8 mouse cellular contexts compared by ENCODE assay signal in genomic region chr2:126875516-126875835, GRCm38 (mm10). TPM values are rescaled to one million over a fixed set of nuclear protein-coding genes. Genes with fewer than 3 reads are reported as not detected.
DNase-seq lines count a peak whose midpoint lies in the region; ATAC-seq lines count a peak whose summit lies in the region.

No protein-coding gene starts in this region.

- peak overlapping the region; percentile 80 for H3K4me3 ChIP-seq in intestine, embryonic 14.5 days (ENCODE audit: low read depth, low read length)
- H3K4me3 ChIP-seq in limb, embryonic 15.5 days = peak overlapping the region; percentile 84

- H3K36me3 ChIP-seq in intestine, embryonic 14.5 days (ENCODE audit: control insufficient read depth, insufficient read depth, low read length) = no peaks in the 10 kb centered on the region
- H3K36me3 ChIP-seq in limb, embryonic 15.5 days = no peaks in the 10 kb centered on the region

- peak overlapping the region; percentile 90 for H3K9ac ChIP-seq in intestine, embryonic 14.5 days (ENCODE audit: low read length)
- H3K9ac ChIP-seq in limb, embryonic 15.5 days = peak overlapping the region; percentile 82

- DNase-seq in 416B (ENCODE audit: low read depth) = peak; percentile 68
- DNase-seq in cerebellum, adult 18-20 months = peak; percentile 45 to 53
- DNase-seq in intestine, embryonic 14.5 days (ENCODE audit: low spot score) = peak; percentile 85
- no peak for DNase-seq in c-Kit-positive CD71-positive TER-119-positive erythroid progenitor cells, embryonic 14.5 days (ENCODE audit: low spot score)

- H3K4me1 ChIP-seq in intestine, embryonic 14.5 days (replicated peaks; ENCODE audit: control insufficient read depth, insufficient read depth, low read length) = peaks cover 6% of the 10 kb centered on the region; the same call in 1 of the 2 replicates
- peaks cover 7% of the 10 kb centered on the region for H3K4me1 ChIP-seq in limb, embryonic 15.5 days

- peak overlapping the region; percentile 68 for H3K4me2 ChIP-seq in intestine, embryonic 14.5 days (ENCODE audit: low read length)
- peak overlapping the region; percentile 62 for H3K4me2 ChIP-seq in limb, embryonic 15.5 days

- no peaks in the 10 kb centered on the region for H3K9me3 ChIP-seq in intestine, embryonic 14.5 days (ENCODE audit: control insufficient read depth, low read length)
- no peaks in the 10 kb centered on the region for H3K9me3 ChIP-seq in limb, embryonic 15.5 days

- no peaks in the 10 kb centered on the region for H3K27me3 ChIP-seq in intestine, embryonic 14.5 days (replicated peaks; ENCODE audit: control insufficient read depth, insufficient read depth, low read length)
- no peaks in the 10 kb centered on the region for H3K27me3 ChIP-seq in limb, embryonic 15.5 days

- ATAC-seq in CD4-positive, CD25-positive, alpha-beta regulatory T cell, adult 4 months = peak; percentile 20
- peak; percentile 61 for ATAC-seq in frontal cortex, adult (ENCODE audit: low TSS enrichment)
- peak; percentile 50 for ATAC-seq in intestine, embryonic 14.5 days (replicated peaks; ENCODE audit: low FRiP score, low TSS enrichment, low read depth)
- ATAC-seq in limb, embryonic 15.5 days (ENCODE audit: insufficient number of reproducible peaks, low FRiP score, low TSS enrichment, low read depth) = no peak
- peak; percentile 33 for ATAC-seq in monocyte, adult 5-6 weeks (replicated peaks; ENCODE audit: insufficient number of reproducible peaks, low FRiP score, low TSS enrichment, poor library complexity, severe bottlenecking)

- WGBS in intestine, embryonic 14.5 days = under 1% methylated on average over 18 of the region's 18 CpGs
- WGBS in limb, embryonic 15.5 days = 0% methylated on average over 18 of the region's 18 CpGs

- peak overlapping the region; percentile 98 for H3K27ac ChIP-seq in intestine, embryonic 14.5 days (ENCODE audit: low read depth)
- peak overlapping the region; percentile 99 for H3K27ac ChIP-seq in limb, embryonic 15.5 days

RNA-seq across cellular contexts. Expression of gene Trpm7, which starts 0.6 kb away (rescaled TPM):
- 10 to 100 TPM; 50.9 to 58.6 TPM for polyA plus RNA-seq in CD4-positive, CD25-positive, alpha-beta regulatory T cell, adult 4 months (2017; shearing (Covaris generic))
- 43.7 and 49.6 TPM in 2 replicates for polyA plus RNA-seq in intestine, embryonic 14.5 days (2014; fragmentation: Nextera tagmentation; extraction: Ambion mirVana)
- polyA plus RNA-seq in limb, embryonic 15.5 days (2015; fragmentation: Nextera tagmentation; extraction: Ambion mirVana) = 45.6 and 53.1 TPM in 2 replicates
- 57.2 to 80.3 TPM (median 67.0 TPM) in 3 replicates for total RNA-seq in monocyte, adult 5-6 weeks (2017)

RNA-seq across cellular contexts. Expression of gene Sppl2a, which starts 57.6 kb away (rescaled TPM):
- 10 to 100 TPM; 65.7 to 69.5 TPM for polyA plus RNA-seq in CD4-positive, CD25-positive, alpha-beta regulatory T cell, adult 4 months (2017; shearing (Covaris generic))
- polyA plus RNA-seq in intestine, embryonic 14.5 days (2014; fragmentation: Nextera tagmentation; extraction: Ambion mirVana) = 45.8 and 53.0 TPM in 2 replicates
- 56.7 and 62.7 TPM in 2 replicates for polyA plus RNA-seq in limb, embryonic 15.5 days (2015; fragmentation: Nextera tagmentation; extraction: Ambion mirVana)
- 121 to 154 TPM (median 127 TPM) in 3 replicates for total RNA-seq in monocyte, adult 5-6 weeks (2017)
